Mouse (Mus musculus) inflammation-experienced regulatory T-cells, adult 6 months (primary cell): ENCODE data around the gene Stk10. TPM values are rescaled to one million over a fixed set of nuclear protein-coding genes. Genes with fewer than 3 reads are reported as not detected.
"Not testable (repeated sequence)": the region's sequence is repeated elsewhere in the genome, so short reads cannot be mapped to it uniquely, and the experiment has no call there.

Source experiments
- ATAC-seq: one replicate; pipeline ENCODE4 v1.8.0; 2017
- polyA plus RNA-seq, 3 experiments: library from polyadenylated mRNA; unstranded; fragments of 100-300 nt; shearing (Covaris generic); gene quantifications; one replicate each; pipeline ENCODE4 v1.2.1; 2017

Stk10 gene
- polyA plus RNA-seq, 3 experiments from 2014 or later = 70.6 to 116 (median 97.1) TPM

GRCm38 (mm10) chr11:32605131-32605860 lies 72.2 kb downstream of the Stk10 start:
- ATAC-seq = no peak

- ATAC-seq = no peak
These were observed 72.8 kb downstream of the Stk10 start for GRCm38 (mm10) chr11:32605907-32606306.

- peak; percentile 54 for ATAC-seq
These were observed 74.2 kb downstream of the Stk10 start for GRCm38 (mm10) chr11:32607319-32607718.

GRCm38 (mm10) chr11:32610616-32611015 lies 77.5 kb downstream of the Stk10 start:
- ATAC-seq = no peak

GRCm38 (mm10) chr11:32612304-32612703 lies 79.2 kb downstream of the Stk10 start:
- no peak for ATAC-seq

GRCm38 (mm10) chr11:32614463-32614862 lies 81.4 kb downstream of the Stk10 start:
- no peak for ATAC-seq

GRCm38 (mm10) chr11:32615561-32615960 lies 82.5 kb downstream of the Stk10 start:
- no peak for ATAC-seq

GRCm38 (mm10) chr11:32616091-32616490 lies 83.0 kb downstream of the Stk10 start:
- no peak for ATAC-seq

GRCm38 (mm10) chr11:32618036-32618435 lies 84.9 kb downstream of the Stk10 start:
- ATAC-seq = no peak

- ATAC-seq = not testable (repeated sequence)
These were observed 85.5 kb downstream of the Stk10 start for GRCm38 (mm10) chr11:32618641-32619040.

GRCm38 (mm10) chr11:32619257-32619816 lies 86.2 kb downstream of the Stk10 start:
- ATAC-seq = peak; percentile 21

GRCm38 (mm10) chr11:32619866-32620456 lies 86.9 kb downstream of the Stk10 start:
- no peak for ATAC-seq

- ATAC-seq = no peak
These were observed 88.8 kb downstream of the Stk10 start for GRCm38 (mm10) chr11:32621831-32622478.

GRCm38 (mm10) chr11:32622479-32623190 lies 89.5 kb downstream of the Stk10 start:
- ATAC-seq = no peak

- no peak for ATAC-seq
These were observed 90.1 kb downstream of the Stk10 start for GRCm38 (mm10) chr11:32623236-32623635.

- no peak for ATAC-seq
These were observed 90.8 kb downstream of the Stk10 start for GRCm38 (mm10) chr11:32623912-32624311.

GRCm38 (mm10) chr11:32625677-32626076 lies 92.6 kb downstream of the Stk10 start:
- peak; percentile 41 for ATAC-seq

- ATAC-seq = no peak
These were observed 93.0 kb downstream of the Stk10 start for GRCm38 (mm10) chr11:32626079-32626478.

GRCm38 (mm10) chr11:32627900-32628299 lies 94.8 kb downstream of the Stk10 start:
- no peak for ATAC-seq

GRCm38 (mm10) chr11:32629713-32630211 lies 96.7 kb downstream of the Stk10 start:
- ATAC-seq = no peak

- ATAC-seq = no peak
These were observed 99.6 kb downstream of the Stk10 start for GRCm38 (mm10) chr11:32632671-32633070.

- ATAC-seq = no peak
These were observed 100.4 kb downstream of the Stk10 start for GRCm38 (mm10) chr11:32633542-32633941.

- no peak for ATAC-seq
These were observed 101.0 kb downstream of the Stk10 start for GRCm38 (mm10) chr11:32634143-32634542.
